Mouse (Mus musculus) heart, postnatal 0 days (tissue): ENCODE measurements around the gene Lactbl1.

Experiments used
- CTCF ChIP-seq: IDR thresholded peaks from 2 replicates; pipeline ENCODE4 v1.5.1; 2016; ENCODE audit warnings: antibody characterized with exemption, control low read depth, low read depth
- EP300 ChIP-seq: IDR thresholded peaks from 2 replicates; pipeline ENCODE4 v1.6.1; 2016; ENCODE audit warnings: antibody characterized with exemption, low read depth

DNA sequence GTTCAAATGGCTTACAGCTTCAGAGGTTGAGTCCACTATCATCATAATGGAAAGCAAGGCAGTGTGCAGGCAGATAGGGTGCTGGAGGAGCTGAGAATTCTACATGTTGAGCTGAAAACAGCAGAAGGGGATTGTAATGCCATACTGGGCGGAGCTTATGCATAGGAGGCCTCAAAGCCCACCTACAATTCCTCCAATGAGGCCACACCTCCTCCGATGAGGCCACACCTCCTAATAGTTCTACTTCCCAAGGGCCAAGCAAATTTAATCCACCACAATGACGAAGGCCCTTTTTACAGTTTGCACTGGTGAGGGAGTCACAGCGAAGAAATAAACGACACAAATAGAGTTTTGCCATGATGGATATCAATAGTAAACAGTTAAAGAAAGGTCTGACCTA is 14.1 kb downstream of the Lactbl1 start:
- no peak for TF ChIP-seq CTCF
- no peak for TF ChIP-seq EP300
